Mouse (Mus musculus) layer of hippocampus, adult 2 months (tissue): ENCODE results near the gene Tmem125. TPM values are rescaled to one million over a fixed set of nuclear protein-coding genes. Genes with fewer than 3 reads are reported as not detected.
A peak's percentile ranks its signal among the peaks of the same experiment; 100 is the strongest.
"Not testable (repeated sequence)": the region's sequence is repeated elsewhere in the genome, so short reads cannot be mapped to it uniquely, and the experiment has no call there.

Experiments
- DNase-seq, 2 experiments: peaks; one replicate each; pipeline ENCODE4 v3.0.0; 2022; ENCODE audit warnings: low spot score in 2 of 2
- H3K27ac ChIP-seq: fragments of 200-600 bp; 2 replicates; pipeline ENCODE4 v1.8.1; 2022
- H3K4me3 ChIP-seq: fragments of 200-600 bp; 2 replicates; pipeline ENCODE4 v1.8.1; 2022; ENCODE audit warnings: mild to moderate bottlenecking
- CTCF ChIP-seq: fragments of 200-600 bp; conservative IDR thresholded peaks from 2 replicates; pipeline ENCODE4 v1.8.1; 2022; ENCODE audit warnings: antibody characterized with exemption, mild to moderate bottlenecking, moderate library complexity
- total RNA-seq, 2 experiments: library from RNA; stranded (reverse); gene quantifications; 2 replicates each; pipeline ENCODE4 v1.2.3; 2021

Tmem125 gene
- total RNA-seq, 2 experiments from 2014 or later: 5.7 to 6.1 TPM

DNA sequence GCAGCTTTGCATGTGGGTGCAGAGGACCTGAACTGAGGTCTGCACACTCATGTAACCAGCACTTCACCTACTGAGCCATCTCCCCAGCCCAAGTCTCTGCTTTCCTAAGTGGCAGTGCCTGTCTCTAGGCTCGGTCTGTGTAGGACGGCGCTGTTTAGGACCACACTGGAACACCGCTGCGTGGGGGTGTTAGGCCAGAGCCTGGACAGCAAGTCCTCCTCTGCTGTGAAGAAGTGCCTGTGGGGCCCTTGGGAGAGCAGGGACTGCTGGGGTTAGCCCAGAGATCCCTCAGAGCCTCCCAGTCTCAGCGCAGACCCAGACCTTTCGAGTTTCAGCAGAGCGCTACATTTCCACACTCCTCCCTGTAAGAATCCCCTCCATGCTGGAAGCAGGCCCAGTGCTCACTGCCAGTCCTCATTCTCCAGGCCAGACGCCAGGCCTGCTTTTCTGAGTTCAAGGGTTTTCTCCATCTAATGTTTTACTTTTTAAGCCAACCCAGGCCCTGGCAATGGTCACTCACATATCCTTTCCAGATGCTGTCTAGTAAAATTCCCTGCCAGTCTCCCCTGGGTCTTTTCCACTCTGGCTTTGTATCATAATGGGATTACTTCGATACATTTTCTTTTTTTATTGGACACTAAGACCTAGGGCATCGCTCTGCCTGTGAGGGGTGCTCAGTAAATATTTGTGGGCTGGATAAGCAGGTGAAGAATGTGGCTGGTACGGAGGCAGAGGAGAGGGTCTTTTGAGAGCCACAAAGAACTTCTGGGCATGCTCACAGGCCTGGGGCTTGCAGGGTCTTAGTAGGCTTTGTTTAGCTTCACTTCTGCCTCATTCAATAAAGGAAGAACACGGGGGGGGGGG is 20.4 kb upstream of the Tmem125 start:
- DNase-seq: no peak
- no peak for TF ChIP-seq CTCF

GRCm38 (mm10) chr4:118553039-118553649 is 9.3 kb upstream of the Tmem125 start:
- no peak for DNase-seq
- H3K4me3 ChIP-seq: no peak overlapping the region
- TF ChIP-seq CTCF: no peak

More for the DNA sequence above, 20.4 kb upstream of the Tmem125 start:
- no peak overlapping the region for H3K27ac ChIP-seq
- H3K4me3 ChIP-seq: no peak overlapping the region

DNA sequence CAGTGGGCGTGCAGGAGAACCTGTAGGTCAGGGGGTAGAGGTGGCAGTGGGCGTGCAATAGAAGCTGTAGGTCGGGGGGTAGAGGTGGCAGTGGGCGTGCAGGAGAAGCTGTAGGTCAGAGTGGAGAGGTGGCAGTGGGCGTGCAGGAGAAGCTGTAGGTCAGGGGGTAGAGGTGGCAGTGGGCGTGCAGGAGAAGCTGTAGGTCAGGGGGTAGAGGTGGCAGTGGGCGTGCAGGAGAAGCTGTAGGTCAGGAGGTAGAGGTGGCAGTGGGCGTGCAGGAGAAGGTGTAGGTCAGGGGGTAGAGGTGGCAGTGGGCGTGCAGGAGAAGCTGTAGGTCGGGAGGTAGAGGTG is 4.3 kb upstream of the Tmem125 start:
- not testable (repeated sequence) for H3K4me3 ChIP-seq, H3K27ac ChIP-seq, DNase-seq

More at GRCm38 (mm10) chr4:118553039-118553649, 9.3 kb upstream of the Tmem125 start:
- no peak overlapping the region for H3K27ac ChIP-seq

DNA sequence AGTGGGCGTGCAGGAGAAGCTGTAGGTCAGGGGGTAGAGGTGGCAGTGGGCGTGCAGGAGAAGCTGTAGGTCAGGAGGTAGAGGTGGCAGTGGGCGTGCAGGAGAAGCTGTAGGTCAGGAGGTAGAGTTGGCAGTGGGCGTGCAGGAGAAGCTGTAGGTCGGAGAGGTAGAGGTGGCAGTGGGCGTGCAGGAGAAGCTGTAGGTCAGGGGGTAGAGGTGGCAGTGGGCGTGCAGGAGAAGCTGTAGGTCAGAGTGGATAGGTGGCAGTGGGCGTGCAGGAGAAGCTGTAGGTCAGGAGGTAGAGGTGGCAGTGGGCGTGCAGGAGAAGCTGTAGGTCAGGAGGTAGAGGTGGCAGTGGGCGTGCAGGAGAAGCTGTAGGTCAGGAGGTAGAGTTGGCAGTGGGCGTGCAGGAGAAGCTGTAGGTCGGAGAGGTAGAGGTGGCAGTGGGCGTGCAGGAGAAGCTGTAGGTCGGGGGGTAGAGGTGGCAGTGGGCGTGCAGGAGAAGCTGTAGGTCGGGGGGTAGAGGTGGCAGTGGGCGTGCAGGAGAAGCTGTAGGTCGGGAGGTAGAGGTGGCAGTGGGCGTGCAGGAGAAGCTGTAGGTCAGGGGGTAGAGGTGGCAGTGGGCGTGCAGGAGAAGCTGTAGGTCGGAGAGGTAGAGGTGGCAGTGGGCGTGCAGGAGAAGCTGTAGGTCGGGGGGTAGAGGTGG is 3.7 kb upstream of the Tmem125 start:
- not testable (repeated sequence) for H3K27ac ChIP-seq, H3K4me3 ChIP-seq
- DNase-seq: peak; percentile 39 to 55

GRCm38 (mm10) chr4:118544441-118545127 is 740 bp upstream of the Tmem125 start:
- no peak for DNase-seq
- H3K4me3 ChIP-seq: no peak overlapping the region
- H3K27ac ChIP-seq: no peak overlapping the region
- TF ChIP-seq CTCF: no peak

- DNase-seq: peak; percentile 19 to 24
- peak overlapping the region; percentile 20 for H3K4me3 ChIP-seq
- TF ChIP-seq CTCF: no peak
- peak overlapping the region; percentile 78 for H3K27ac ChIP-seq
These were observed 700 bp downstream of the Tmem125 start for GRCm38 (mm10) chr4:118543158-118543530.

DNA sequence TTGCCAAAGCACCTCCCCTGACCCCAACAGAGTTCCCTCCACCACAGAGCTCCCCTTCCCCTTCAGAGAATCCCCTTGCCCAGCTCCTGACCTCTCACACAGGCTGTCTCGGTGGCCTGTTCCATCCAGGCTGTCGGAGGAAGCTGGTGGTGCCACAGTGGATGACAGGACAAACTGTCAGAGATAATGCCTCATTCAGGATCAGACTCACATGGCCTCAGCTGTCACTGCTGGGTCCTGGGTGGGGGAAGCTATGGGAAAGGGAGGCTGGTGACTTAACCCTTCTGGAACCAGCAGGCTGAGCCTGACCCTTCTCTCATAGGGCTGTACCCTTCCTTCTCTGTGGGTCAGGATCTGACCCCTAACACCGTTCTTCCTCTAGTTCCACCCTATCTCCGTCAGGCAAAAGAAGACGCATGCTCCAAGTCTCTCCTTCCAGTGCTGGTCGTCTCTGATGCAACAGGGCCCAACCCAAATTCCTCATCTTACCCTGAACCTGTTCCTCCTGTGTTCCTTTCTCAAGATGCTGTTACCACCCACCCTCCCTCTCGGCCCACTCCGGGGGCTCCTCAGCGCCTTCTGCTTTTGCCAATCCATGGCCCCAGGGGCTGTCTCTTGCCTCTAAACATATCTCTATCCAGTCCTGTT is 1.2 kb downstream of the Tmem125 start:
- DNase-seq: no peak
- Histone ChIP-seq H3K27ac (peak overlapping the region; percentile 78), H3K4me3 (peak overlapping the region; percentile 33)
- no peak for TF ChIP-seq CTCF

DNA sequence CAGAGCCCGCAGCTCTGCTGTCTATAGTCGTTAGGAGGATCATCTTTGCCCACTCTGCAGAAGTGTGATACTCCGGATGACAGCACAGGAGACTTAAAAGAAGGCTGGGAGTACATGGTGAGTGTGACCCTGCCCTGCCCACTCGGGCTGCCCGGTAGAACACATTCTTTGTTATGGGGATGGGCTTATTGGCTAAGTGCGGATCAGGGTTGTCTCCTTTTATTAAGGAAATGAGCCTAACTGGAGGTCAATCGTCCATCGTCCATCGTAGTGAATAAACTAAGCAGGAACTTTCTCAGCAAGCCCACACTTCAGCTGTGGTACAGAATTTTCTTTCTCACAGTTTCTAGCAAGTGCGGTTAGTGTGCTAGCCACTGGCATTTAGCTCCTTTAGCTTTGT is 3.9 kb downstream of the Tmem125 start:
- no peak for DNase-seq
- no peak overlapping the region for H3K4me3 ChIP-seq
- no peak for TF ChIP-seq CTCF
- H3K27ac ChIP-seq: no peak overlapping the region

- H3K27ac ChIP-seq: no peak overlapping the region
- TF ChIP-seq CTCF: no peak
- no peak for DNase-seq
- no peak overlapping the region for H3K4me3 ChIP-seq
These were observed 6.0 kb downstream of the Tmem125 start for GRCm38 (mm10) chr4:118537801-118538200.

GRCm38 (mm10) chr4:118535610-118536009 is 8.2 kb downstream of the Tmem125 start:
- Histone ChIP-seq H3K4me3 (no peak overlapping the region), H3K27ac (no peak overlapping the region)
- TF ChIP-seq CTCF: no peak
- no peak for DNase-seq

- H3K27ac ChIP-seq: no peak overlapping the region
- TF ChIP-seq CTCF: no peak
- no peak overlapping the region for H3K4me3 ChIP-seq
- no peak for DNase-seq
These were observed 10.2 kb downstream of the Tmem125 start for GRCm38 (mm10) chr4:118533605-118534004.

DNA sequence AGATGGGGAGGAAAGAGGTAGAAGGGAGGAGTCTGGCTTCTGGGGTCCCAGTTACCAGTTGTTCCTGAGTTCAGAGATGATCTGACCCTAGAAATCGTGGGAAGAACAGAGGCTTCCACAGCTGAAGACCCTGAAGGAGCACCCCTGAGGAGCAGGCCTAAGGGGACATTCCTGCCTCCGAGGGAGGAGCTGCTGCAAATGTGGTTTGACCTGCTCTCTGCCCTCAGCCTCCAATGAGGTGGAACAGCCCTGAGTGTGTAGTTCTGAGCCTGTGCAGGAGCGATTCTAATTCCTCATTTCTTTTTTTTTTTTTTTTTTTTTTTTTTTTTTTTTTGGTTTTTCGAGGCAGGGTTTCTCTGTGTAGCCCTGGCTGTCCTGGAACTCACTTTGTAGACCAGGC is 10.7 kb downstream of the Tmem125 start:
- TF ChIP-seq CTCF: no peak
- DNase-seq: no peak
- no peak overlapping the region for H3K27ac ChIP-seq
- no peak overlapping the region for H3K4me3 ChIP-seq

GRCm38 (mm10) chr4:118532663-118533062 is 11.2 kb downstream of the Tmem125 start:
- TF ChIP-seq CTCF: no peak
- no peak overlapping the region for H3K27ac ChIP-seq
- H3K4me3 ChIP-seq: no peak overlapping the region
- DNase-seq: no peak
